ENCODE assay signal across 9 mouse cellular contexts in the genomic region with DNA sequence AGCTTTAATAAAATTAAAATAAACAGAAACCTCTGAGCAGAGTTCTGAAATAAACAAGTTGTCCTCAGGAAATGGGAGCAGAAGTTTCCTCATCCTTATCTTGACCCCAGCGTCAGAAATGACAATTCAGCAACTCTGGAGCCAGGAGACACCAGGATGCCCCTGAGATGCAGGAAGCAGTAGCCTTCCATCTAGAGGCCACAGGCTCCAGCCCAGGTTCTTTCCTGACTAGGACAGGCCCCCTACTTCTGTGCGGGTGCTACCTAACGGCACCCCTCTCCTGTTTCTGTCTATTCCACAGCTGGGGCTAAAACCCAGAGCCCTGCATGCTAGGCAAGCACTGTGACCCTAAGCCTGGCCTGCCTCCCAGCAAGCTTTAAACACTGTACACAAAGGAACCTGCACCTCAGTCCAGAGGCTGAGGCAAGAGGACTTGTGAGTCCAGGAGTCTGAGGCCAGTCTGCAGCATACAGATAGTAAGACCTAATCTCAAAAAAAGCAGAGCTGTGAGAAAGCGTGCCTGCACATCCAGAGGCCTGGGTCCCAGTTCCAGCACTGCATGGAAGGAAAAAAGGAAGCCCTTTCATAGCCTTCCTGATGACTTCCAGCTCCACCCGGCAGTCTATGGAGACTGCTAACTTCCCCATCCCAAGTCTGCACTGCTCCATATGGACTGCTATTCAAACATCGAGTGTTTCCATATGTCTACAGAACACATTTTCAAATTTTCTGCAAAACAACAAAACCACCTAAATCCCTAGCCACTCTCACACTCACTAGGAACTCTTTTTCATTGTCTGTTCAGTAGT. TPM values are rescaled to one million over a fixed set of nuclear protein-coding genes. Genes with fewer than 3 reads are reported as not detected.
DNase-seq lines count a peak whose midpoint lies in the region; ATAC-seq and TF ChIP-seq lines count a peak whose summit lies in the region.
"Had no signal": no experiment of that assay in that cellular context is flagged by ENCODE, and none has a peak within 500 bp of the region (broad histone marks: within the 10 kb centered on the region; RNA-seq: fewer than 3 reads in every experiment).

No protein-coding gene starts in this region.

- H3K4me3 ChIP-seq in spleen, adult 2 months (ENCODE audit: extremely low read depth, insufficient read depth, insufficient read length): no peak overlapping the region
- H3K4me3 ChIP-seq in liver, embryonic 16.5 days (ENCODE audit: low read depth, low read length): no peak overlapping the region
- no peak overlapping the region for H3K4me3 ChIP-seq in left cerebral cortex, adult 2 months
- H3K4me3 ChIP-seq: neural tube, embryonic 12.5 days had no signal

- H3K27me3 ChIP-seq in spleen, adult 2 months (ENCODE audit: control insufficient read depth, insufficient read depth, low read length): no peaks in the 10 kb centered on the region
- H3K27me3 ChIP-seq in liver, embryonic 16.5 days (ENCODE audit: control insufficient read depth, insufficient read depth, low read depth, low read length): no peaks in the 10 kb centered on the region
- H3K27me3 ChIP-seq: neural tube, embryonic 12.5 days had no signal

- no peak for TF ChIP-seq CTCF in spleen, adult 2 months (IDR thresholded peaks at IDR 0.05; ENCODE audit: extremely low read depth, insufficient read depth, insufficient read length, insufficient replicate concordance)
- no peak for TF ChIP-seq CTCF in left cerebral cortex, adult 2 months (IDR thresholded peaks at IDR 0.05)

- 0 out of 2 replicates have a peak overlapping the region, but pooled peaks have one; percentile 5 for H3K9ac ChIP-seq in liver, embryonic 16.5 days (ENCODE audit: low read depth, low read length)
- H3K9ac ChIP-seq: neural tube, embryonic 12.5 days had no signal

- WGBS in spleen, adult 2 months: 78% methylated on average over 6 of the region's 6 CpGs
- 37% methylated on average over 6 of the region's 6 CpGs for WGBS in liver, embryonic 16.5 days (ENCODE audit: insufficient replicate concordance)

- no peak for DNase-seq in spleen, adult 2 months (ENCODE audit: low read depth in 1 of 2, low spot score in 2 of 2)
- no peak for DNase-seq in spleen, postnatal 4 days (ENCODE audit: low spot score in 2 of 2)
- DNase-seq in kidney, adult 9 months: peak; percentile 72
- DNase-seq in B cell, adult 2 months: no peak
- DNase-seq in MN1 (ENCODE audit: low spot score): no peak
- DNase-seq in left cerebral cortex, adult 2 months (ENCODE audit: extremely low spot score in 1 of 2, low spot score in 2 of 2): no peak

- H3K9me3 ChIP-seq in liver, embryonic 16.5 days (replicated peaks; ENCODE audit: control insufficient read depth, low read length): no peaks in the 10 kb centered on the region
- H3K9me3 ChIP-seq: neural tube, embryonic 12.5 days had no signal

- intact Hi-C loops in left cerebral cortex, adult 2 months (cut with DNase I): no loop called here

- peak; percentile 49 for ATAC-seq in liver, embryonic 16.5 days (ENCODE audit: low read depth)
- ATAC-seq in erythroblast, adult 5-6 weeks (replicated peaks; ENCODE audit: low FRiP score, poor library complexity, severe bottlenecking): no peak

- peak overlapping the region; percentile 47 for H3K27ac ChIP-seq in spleen, adult 2 months (ENCODE audit: insufficient read depth, low read length)
- peak overlapping the region; percentile 72 for H3K27ac ChIP-seq in liver, embryonic 16.5 days (ENCODE audit: low read length)
- no peak overlapping the region for H3K27ac ChIP-seq in left cerebral cortex, adult 2 months
- H3K27ac ChIP-seq: neural tube, embryonic 12.5 days had no signal

- no peak overlapping the region for H3K4me2 ChIP-seq in liver, embryonic 16.5 days (ENCODE audit: low read depth, low read length)
- H3K4me2 ChIP-seq: neural tube, embryonic 12.5 days had no signal

- TF ChIP-seq POLR2A in spleen, adult 2 months (IDR thresholded peaks at IDR 0.05; ENCODE audit: low read depth, low read length): no peak

- peaks cover 17% of the 10 kb centered on the region for H3K4me1 ChIP-seq in spleen, adult 2 months (ENCODE audit: control insufficient read depth, insufficient read depth, insufficient read length)
- peaks cover 18% of the 10 kb centered on the region for H3K4me1 ChIP-seq in liver, embryonic 16.5 days (ENCODE audit: control insufficient read depth, low read depth, low read length)

- H3K36me3 ChIP-seq in spleen, adult 2 months (ENCODE audit: control insufficient read depth, insufficient read depth, low read length): 0 out of 2 replicates have a peak, but pooled peaks cover 1% of the 10 kb centered on the region
- no peaks in the 10 kb centered on the region for H3K36me3 ChIP-seq in liver, embryonic 16.5 days (ENCODE audit: control insufficient read depth, insufficient read depth)
- H3K36me3 ChIP-seq: neural tube, embryonic 12.5 days had no signal

RNA-seq across cellular contexts. Expression of gene Snx8, which starts 18.4 kb away (rescaled TPM):
- 42.3 and 44.9 TPM in 2 replicates for polyA plus RNA-seq in spleen, adult 2 months (2012; rRNA removed)
- polyA plus RNA-seq in liver, embryonic 16.5 days (2015; fragmentation: Nextera tagmentation; extraction: Ambion mirVana): 10.9 and 11.1 TPM in 2 replicates
- total RNA-seq in erythroblast, adult 5-6 weeks (2015; ENCODE audit: low replicate concordance): 1.0 and 1.2 TPM in 2 replicates
- 0.94 and 1.7 TPM in 2 replicates for total RNA-seq in erythroblast, adult 5-6 weeks (2017; ENCODE audit: low replicate concordance)
- 10 to 100 TPM; 10.9 to 12.7 TPM for total RNA-seq in left cerebral cortex, adult 2 months (2021)

RNA-seq across cellular contexts. Expression of gene Mrm2, which starts 39.0 kb away (rescaled TPM):
- 3.7 and 4.1 TPM in 2 replicates for polyA plus RNA-seq in spleen, adult 2 months (2012; rRNA removed)
- polyA plus RNA-seq in liver, embryonic 16.5 days (2015; fragmentation: Nextera tagmentation; extraction: Ambion mirVana): 7.5 and 7.7 TPM in 2 replicates
- 2.5 TPM in 1 of 2 replicates, not detected in the other for total RNA-seq in erythroblast, adult 5-6 weeks (2015; ENCODE audit: low replicate concordance)
- total RNA-seq in erythroblast, adult 5-6 weeks (2017; ENCODE audit: low replicate concordance): 0.42 and 1.7 TPM in 2 replicates
- total RNA-seq in left cerebral cortex, adult 2 months (2021): 10 to 100 TPM in 1 of 2 experiments, 1 to 10 TPM in 1; 9.1 to 11.1 TPM

RNA-seq across cellular contexts. Expression of gene Eif3b, which starts 48.5 kb away (rescaled TPM):
- polyA plus RNA-seq in spleen, adult 2 months (2012; rRNA removed): 72.1 and 74.3 TPM in 2 replicates
- polyA plus RNA-seq in liver, embryonic 16.5 days (2015; fragmentation: Nextera tagmentation; extraction: Ambion mirVana): 53.0 and 60.0 TPM in 2 replicates
- total RNA-seq in erythroblast, adult 5-6 weeks (2015; ENCODE audit: low replicate concordance): 58.0 and 74.0 TPM in 2 replicates
- 17.0 and 37.8 TPM in 2 replicates for total RNA-seq in erythroblast, adult 5-6 weeks (2017; ENCODE audit: low replicate concordance)
- total RNA-seq in left cerebral cortex, adult 2 months (2021): 10 to 100 TPM; 91.5 to 92.9 TPM

RNA-seq across cellular contexts. Expression of gene Nudt1, which starts 49.2 kb away (rescaled TPM):
- 4.5 and 4.7 TPM in 2 replicates for polyA plus RNA-seq in spleen, adult 2 months (2012; rRNA removed)
- polyA plus RNA-seq in liver, embryonic 16.5 days (2015; fragmentation: Nextera tagmentation; extraction: Ambion mirVana): 19.0 and 20.7 TPM in 2 replicates
- 10.0 and 11.7 TPM in 2 replicates for total RNA-seq in erythroblast, adult 5-6 weeks (2015; ENCODE audit: low replicate concordance)
- total RNA-seq in erythroblast, adult 5-6 weeks (2017; ENCODE audit: low replicate concordance): 5.3 and 10.3 TPM in 2 replicates
- 1 to 10 TPM; 4.6 to 6.8 TPM for total RNA-seq in left cerebral cortex, adult 2 months (2021)

RNA-seq across cellular contexts. Expression of gene Mad1l1, which starts 49.3 kb away (rescaled TPM):
- polyA plus RNA-seq in spleen, adult 2 months (2012; rRNA removed): 18.3 and 22.3 TPM in 2 replicates
- 18.5 and 19.3 TPM in 2 replicates for polyA plus RNA-seq in liver, embryonic 16.5 days (2015; fragmentation: Nextera tagmentation; extraction: Ambion mirVana)
- 2.7 and 4.8 TPM in 2 replicates for total RNA-seq in erythroblast, adult 5-6 weeks (2015; ENCODE audit: low replicate concordance)
- 22.4 and 44.6 TPM in 2 replicates for total RNA-seq in erythroblast, adult 5-6 weeks (2017; ENCODE audit: low replicate concordance)
- total RNA-seq in left cerebral cortex, adult 2 months (2021): 10 to 100 TPM; 14.1 to 17.6 TPM

Comparison
In these comparisons a context has a peak if more than half of its experiments do, and no peak if none do; other contexts are left out.
1. RNA of gene Snx8, which starts 18.4 kb away (total RNA-seq): 10.9 to 12.7 TPM in left cerebral cortex, adult 2 months; 0.94 to 1.7 TPM in erythroblast, adult 5-6 weeks; every median in the first group is over 4 times any median in the second.